Mouse (Mus musculus): ENCODE data around the gene Arl8b. TPM values are rescaled to one million over a fixed set of nuclear protein-coding genes. Genes with fewer than 3 reads are reported as not detected.

The Arl8b gene
- polyA plus RNA-seq, 2 experiments, result 28.0 to 76.5 TPM

GRCm38 (mm10) chr6:108843664-108844063 lies 60.8 kb downstream of the Arl8b start:
- Histone ChIP-seq H3K27ac (replicated peaks; ENCODE audit: low read depth, low read length) (no peak overlapping the region), H3K27me3 (ENCODE audit: control insufficient read depth, insufficient read depth, low read length) (no peaks in the 10 kb centered on the region), H3K4me2 (replicated peaks; ENCODE audit: low read depth, low read length, severe bottlenecking) (no peak overlapping the region), H3K9ac (ENCODE audit: low read depth, low read length, severe bottlenecking) (no peak overlapping the region), H3K4me1 (ENCODE audit: control insufficient read depth, insufficient read depth, low read length) (no peaks in the 10 kb centered on the region), H3K36me3 (ENCODE audit: control insufficient read depth, insufficient read depth, low read length) (peaks cover 52% of the 10 kb centered on the region), H3K9me3 (ENCODE audit: control insufficient read depth, low read length) (no peaks in the 10 kb centered on the region), H3K4me3 (replicated peaks; ENCODE audit: low read length) (no peak overlapping the region)
- no peak for DNase-seq (ENCODE audit: low spot score)
- no peak for ATAC-seq (ENCODE audit: low FRiP score, low read depth)
- 61% methylated on average over 1 of the region's 1 CpGs for WGBS
- no peak for TF ChIP-seq POLR2A (IDR thresholded peaks at IDR 0.05; ENCODE audit: borderline replicate concordance, extremely low read depth, insufficient read depth, insufficient read length)

- Histone ChIP-seq H3K9me3 (ENCODE audit: control insufficient read depth, low read length) (no peaks in the 10 kb centered on the region), H3K27me3 (ENCODE audit: control insufficient read depth, insufficient read depth, low read length) (no peaks in the 10 kb centered on the region), H3K36me3 (ENCODE audit: control insufficient read depth, insufficient read depth, low read length) (peaks cover 56% of the 10 kb centered on the region), H3K4me3 (replicated peaks; ENCODE audit: low read length) (no peak overlapping the region), H3K27ac (replicated peaks; ENCODE audit: low read depth, low read length) (no peak overlapping the region), H3K4me1 (ENCODE audit: control insufficient read depth, insufficient read depth, low read length) (no peaks in the 10 kb centered on the region), H3K9ac (ENCODE audit: low read depth, low read length, severe bottlenecking) (no peak overlapping the region), H3K4me2 (replicated peaks; ENCODE audit: low read depth, low read length, severe bottlenecking) (no peak overlapping the region)
- TF ChIP-seq POLR2A (IDR thresholded peaks at IDR 0.05; ENCODE audit: borderline replicate concordance, extremely low read depth, insufficient read depth, insufficient read length), result no peak
- no peak for DNase-seq (ENCODE audit: low spot score)
- 74% methylated on average over 3 of the region's 3 CpGs for WGBS
- no peak for ATAC-seq (ENCODE audit: low FRiP score, low read depth)
Measured at GRCm38 (mm10) chr6:108844093-108844492, 61.2 kb downstream of the Arl8b start.

DNA sequence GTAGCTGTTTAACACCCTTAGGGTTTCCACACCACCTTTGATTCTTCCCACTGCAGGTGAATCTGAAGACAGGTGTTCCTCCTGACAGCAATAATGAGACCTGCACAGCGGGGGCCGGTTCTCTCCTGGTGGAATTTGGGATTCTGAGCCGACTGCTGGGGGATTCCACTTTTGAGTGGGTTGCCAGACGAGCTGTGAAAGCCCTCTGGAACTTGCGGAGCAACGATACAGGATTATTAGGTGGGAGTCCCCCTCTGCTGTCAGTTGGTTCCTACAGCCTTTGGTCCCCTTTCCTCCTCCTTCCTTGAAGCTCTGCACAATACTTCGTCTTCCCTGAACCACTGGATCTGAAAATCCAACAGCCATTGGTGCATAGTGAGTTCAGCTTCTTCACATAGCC lies 61.9 kb downstream of the Arl8b start:
- Histone ChIP-seq H3K9ac (ENCODE audit: low read depth, low read length, severe bottlenecking) (no peak overlapping the region), H3K9me3 (ENCODE audit: control insufficient read depth, low read length) (no peaks in the 10 kb centered on the region), H3K4me2 (replicated peaks; ENCODE audit: low read depth, low read length, severe bottlenecking) (no peak overlapping the region), H3K27me3 (ENCODE audit: control insufficient read depth, insufficient read depth, low read length) (no peaks in the 10 kb centered on the region), H3K4me3 (replicated peaks; ENCODE audit: low read length) (no peak overlapping the region), H3K4me1 (ENCODE audit: control insufficient read depth, insufficient read depth, low read length) (no peaks in the 10 kb centered on the region), H3K27ac (replicated peaks; ENCODE audit: low read depth, low read length) (no peak overlapping the region), H3K36me3 (ENCODE audit: control insufficient read depth, insufficient read depth, low read length) (peaks cover 54% of the 10 kb centered on the region)
- DNase-seq (ENCODE audit: low spot score), result no peak
- 91% methylated on average over 7 of the region's 7 CpGs for WGBS
- no peak for TF ChIP-seq POLR2A (IDR thresholded peaks at IDR 0.05; ENCODE audit: borderline replicate concordance, extremely low read depth, insufficient read depth, insufficient read length)
- ATAC-seq (ENCODE audit: low FRiP score, low read depth), result no peak

GRCm38 (mm10) chr6:108852088-108852670 lies 69.3 kb downstream of the Arl8b start:
- no peak overlapping the region for H3K9ac ChIP-seq (ENCODE audit: low read depth, low read length, severe bottlenecking)
- no peak overlapping the region for H3K4me3 ChIP-seq (replicated peaks; ENCODE audit: low read length)
- H3K4me2 ChIP-seq (replicated peaks; ENCODE audit: low read depth, low read length, severe bottlenecking), result no peak overlapping the region
- no peaks in the 10 kb centered on the region for H3K27me3 ChIP-seq (ENCODE audit: control insufficient read depth, insufficient read depth, low read length)
- DNase-seq (ENCODE audit: low spot score) (no peak), ATAC-seq (ENCODE audit: low FRiP score, low read depth) (no peak)
- no peaks in the 10 kb centered on the region for H3K4me1 ChIP-seq (ENCODE audit: control insufficient read depth, insufficient read depth, low read length)
- H3K27ac ChIP-seq (replicated peaks; ENCODE audit: low read depth, low read length), result no peak overlapping the region
- 86% methylated on average over 8 of the region's 8 CpGs for WGBS
- no peak for TF ChIP-seq POLR2A (IDR thresholded peaks at IDR 0.05; ENCODE audit: borderline replicate concordance, extremely low read depth, insufficient read depth, insufficient read length)
- H3K36me3 ChIP-seq (ENCODE audit: control insufficient read depth, insufficient read depth, low read length), result peaks cover 70% of the 10 kb centered on the region
- no peaks in the 10 kb centered on the region for H3K9me3 ChIP-seq (ENCODE audit: control insufficient read depth, low read length)

DNA sequence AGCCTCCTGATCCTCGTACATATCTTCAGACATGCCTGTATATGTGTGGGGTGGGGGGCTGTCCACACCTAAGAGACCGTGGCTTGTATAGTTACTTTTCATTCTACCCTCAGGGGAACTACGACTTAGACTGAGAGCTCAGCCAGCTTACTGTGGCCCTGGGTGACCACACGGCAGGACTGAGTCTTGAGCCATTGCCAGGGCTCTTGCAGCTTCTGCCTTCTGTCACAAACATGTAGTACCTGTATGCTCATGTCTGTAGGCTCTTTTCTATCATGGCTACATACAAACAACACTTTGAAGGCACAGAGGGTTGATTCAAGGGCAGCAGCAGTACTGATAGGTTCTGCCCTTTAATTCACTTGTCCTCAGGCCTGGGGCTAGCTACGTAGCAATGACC lies 70.1 kb downstream of the Arl8b start:
- Histone ChIP-seq H3K9me3 (ENCODE audit: control insufficient read depth, low read length) (no peaks in the 10 kb centered on the region), H3K4me2 (replicated peaks; ENCODE audit: low read depth, low read length, severe bottlenecking) (no peak overlapping the region), H3K36me3 (ENCODE audit: control insufficient read depth, insufficient read depth, low read length) (peaks cover 67% of the 10 kb centered on the region), H3K4me3 (replicated peaks; ENCODE audit: low read length) (no peak overlapping the region), H3K27ac (replicated peaks; ENCODE audit: low read depth, low read length) (no peak overlapping the region), H3K4me1 (ENCODE audit: control insufficient read depth, insufficient read depth, low read length) (no peaks in the 10 kb centered on the region), H3K9ac (ENCODE audit: low read depth, low read length, severe bottlenecking) (no peak overlapping the region), H3K27me3 (ENCODE audit: control insufficient read depth, insufficient read depth, low read length) (no peaks in the 10 kb centered on the region)
- DNase-seq (ENCODE audit: low spot score) (no peak), ATAC-seq (ENCODE audit: low FRiP score, low read depth) (no peak)
- WGBS, result 91% methylated on average over 5 of the region's 5 CpGs
- TF ChIP-seq POLR2A (IDR thresholded peaks at IDR 0.05; ENCODE audit: borderline replicate concordance, extremely low read depth, insufficient read depth, insufficient read length), result no peak

GRCm38 (mm10) chr6:108858583-108858982 lies 75.7 kb downstream of the Arl8b start:
- Histone ChIP-seq H3K36me3 (ENCODE audit: control insufficient read depth, insufficient read depth, low read length) (peaks cover 27% of the 10 kb centered on the region), H3K4me1 (ENCODE audit: control insufficient read depth, insufficient read depth, low read length) (no peaks in the 10 kb centered on the region), H3K9me3 (ENCODE audit: control insufficient read depth, low read length) (peaks cover 6% of the 10 kb centered on the region; the same call in 1 of the 2 replicates)

More at GRCm38 (mm10) chr6:108858583-108858982, 75.7 kb downstream of the Arl8b start:
- no peaks in the 10 kb centered on the region for H3K27me3 ChIP-seq (ENCODE audit: control insufficient read depth, insufficient read depth, low read length)
- no peak for TF ChIP-seq POLR2A (IDR thresholded peaks at IDR 0.05; ENCODE audit: borderline replicate concordance, extremely low read depth, insufficient read depth, insufficient read length)
- H3K27ac ChIP-seq (replicated peaks; ENCODE audit: low read depth, low read length), result no peak overlapping the region
- H3K4me2 ChIP-seq (replicated peaks; ENCODE audit: low read depth, low read length, severe bottlenecking), result no peak overlapping the region
- H3K4me3 ChIP-seq (replicated peaks; ENCODE audit: low read length), result no peak overlapping the region
- 94% methylated on average over 9 of the region's 9 CpGs for WGBS
- DNase-seq (ENCODE audit: low spot score) (no peak), ATAC-seq (ENCODE audit: low FRiP score, low read depth) (no peak)
- H3K9ac ChIP-seq (ENCODE audit: low read depth, low read length, severe bottlenecking), result no peak overlapping the region
